Mouse (Mus musculus): ENCODE data around the gene Aox3. TPM values are rescaled to one million over a fixed set of nuclear protein-coding genes. Genes with fewer than 3 reads are reported as not detected.

Aox3 gene
- polyA plus RNA-seq, 1 experiment, result 0.14 TPM

DNA sequence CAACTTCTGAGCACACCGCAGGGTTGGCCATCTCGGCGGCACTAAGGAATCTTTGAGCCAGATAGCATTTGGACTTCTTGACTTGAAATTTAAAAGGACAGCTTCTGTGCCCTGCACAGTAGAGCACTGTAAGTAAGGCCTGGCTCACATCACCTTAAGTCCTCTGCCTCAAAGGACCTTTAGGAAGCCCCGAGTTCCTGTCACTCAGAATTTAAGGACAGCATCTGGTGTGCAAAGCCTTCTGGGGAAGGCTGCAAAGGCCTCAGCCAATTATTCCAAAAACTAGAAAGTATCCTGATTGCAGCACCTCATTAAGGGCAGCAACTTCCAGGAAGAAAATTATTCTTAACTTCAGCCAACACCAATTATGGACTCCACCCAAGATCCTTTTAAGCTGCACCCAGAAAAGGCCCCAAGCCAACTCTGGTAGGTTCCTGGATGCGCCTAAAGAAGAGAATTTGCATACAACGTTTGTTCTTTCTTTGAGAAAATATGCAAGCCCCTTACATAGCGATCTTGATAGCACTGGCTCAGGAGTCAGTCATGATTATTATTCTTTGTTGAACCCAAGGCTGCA lies 103.1 kb downstream of the Aox3 start:
- TF ChIP-seq CTCF (IDR thresholded peaks at IDR 0.05; ENCODE audit: borderline replicate concordance, insufficient read depth, low read length) (no peak), POLR2A (IDR thresholded peaks at IDR 0.05; ENCODE audit: low read depth, low read length) (no peak)
- H3K4me3 ChIP-seq (ENCODE audit: insufficient read depth, low read length), result no peak overlapping the region
- no peaks in the 10 kb centered on the region for H3K4me1 ChIP-seq (ENCODE audit: control insufficient read depth, insufficient read depth, low read length)
- no peak overlapping the region for H3K27ac ChIP-seq (ENCODE audit: insufficient read depth, low read length)

DNA sequence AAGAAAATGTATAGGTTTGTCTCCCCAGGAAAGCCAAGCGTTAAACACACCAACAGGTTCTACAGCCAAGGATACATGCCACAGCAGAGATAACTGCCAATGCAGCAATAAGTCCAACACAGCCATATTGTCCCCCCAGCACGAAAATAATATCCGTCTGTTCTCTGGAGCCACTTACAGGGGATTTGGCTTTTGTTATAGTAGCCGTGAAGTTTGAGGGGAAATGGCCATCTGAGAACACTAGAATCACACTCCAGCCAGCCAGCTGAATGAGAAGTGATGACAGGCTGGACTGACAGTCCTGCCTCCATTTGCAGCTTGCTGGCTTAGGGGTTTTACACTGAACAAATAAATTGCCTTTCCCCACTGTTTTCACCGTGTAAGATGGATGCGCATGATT lies 108.1 kb downstream of the Aox3 start:
- Histone ChIP-seq H3K4me3 (ENCODE audit: insufficient read depth, low read length) (no peak overlapping the region), H3K4me1 (ENCODE audit: control insufficient read depth, insufficient read depth, low read length) (no peaks in the 10 kb centered on the region), H3K27ac (ENCODE audit: insufficient read depth, low read length) (no peak overlapping the region)
- no peak for TF ChIP-seq POLR2A (IDR thresholded peaks at IDR 0.05; ENCODE audit: low read depth, low read length)
- no peak for TF ChIP-seq CTCF (IDR thresholded peaks at IDR 0.05; ENCODE audit: borderline replicate concordance, insufficient read depth, low read length)

DNA sequence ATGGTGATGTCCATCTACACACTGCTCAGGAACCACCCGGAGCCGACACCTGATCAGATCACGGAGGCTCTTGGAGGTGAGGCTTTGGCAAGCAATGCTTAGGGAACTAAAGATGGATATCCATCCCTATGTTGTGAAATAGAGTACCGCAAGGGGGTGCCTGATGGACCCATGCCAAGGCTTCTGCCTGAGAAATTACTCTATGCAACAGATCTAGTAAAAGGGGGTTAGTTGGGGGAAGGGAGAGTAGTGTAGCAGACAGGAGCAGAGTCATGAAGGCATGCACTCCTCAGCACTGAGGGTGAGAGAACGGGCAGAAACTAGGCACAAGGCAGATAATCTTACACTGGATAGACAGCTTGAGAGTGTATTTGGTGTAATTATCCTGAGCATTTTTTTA lies 108.9 kb downstream of the Aox3 start:
- TF ChIP-seq POLR2A (IDR thresholded peaks at IDR 0.05; ENCODE audit: low read depth, low read length) (no peak), CTCF (IDR thresholded peaks at IDR 0.05; ENCODE audit: borderline replicate concordance, insufficient read depth, low read length) (no peak)
- no peaks in the 10 kb centered on the region for H3K4me1 ChIP-seq (ENCODE audit: control insufficient read depth, insufficient read depth, low read length)
- H3K4me3 ChIP-seq (ENCODE audit: insufficient read depth, low read length), result no peak overlapping the region
- no peak overlapping the region for H3K27ac ChIP-seq (ENCODE audit: insufficient read depth, low read length)

DNA sequence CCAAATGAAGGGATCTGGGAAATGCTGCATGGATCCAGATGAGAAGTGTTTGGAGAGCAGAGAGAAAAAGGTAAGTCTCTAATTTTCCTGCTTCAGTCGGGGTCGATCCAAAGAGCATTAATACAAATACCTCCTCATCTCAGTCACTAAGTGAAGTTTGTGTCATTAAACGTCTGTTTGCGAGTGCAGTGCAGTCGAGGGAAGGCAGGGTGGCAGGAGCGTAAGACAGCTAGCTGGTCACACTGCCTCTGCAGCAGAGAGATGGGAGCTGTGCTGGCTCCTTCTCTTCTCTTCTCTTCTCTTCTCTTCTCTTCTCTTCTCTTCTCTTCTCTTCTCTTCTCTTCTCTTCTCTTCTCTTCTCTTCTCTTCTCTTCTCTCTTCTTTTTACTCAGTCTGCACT lies 115.2 kb downstream of the Aox3 start:
- no peaks in the 10 kb centered on the region for H3K4me1 ChIP-seq (ENCODE audit: control insufficient read depth, insufficient read depth, low read length)
- H3K27ac ChIP-seq (ENCODE audit: insufficient read depth, low read length), result no peak overlapping the region

DNA sequence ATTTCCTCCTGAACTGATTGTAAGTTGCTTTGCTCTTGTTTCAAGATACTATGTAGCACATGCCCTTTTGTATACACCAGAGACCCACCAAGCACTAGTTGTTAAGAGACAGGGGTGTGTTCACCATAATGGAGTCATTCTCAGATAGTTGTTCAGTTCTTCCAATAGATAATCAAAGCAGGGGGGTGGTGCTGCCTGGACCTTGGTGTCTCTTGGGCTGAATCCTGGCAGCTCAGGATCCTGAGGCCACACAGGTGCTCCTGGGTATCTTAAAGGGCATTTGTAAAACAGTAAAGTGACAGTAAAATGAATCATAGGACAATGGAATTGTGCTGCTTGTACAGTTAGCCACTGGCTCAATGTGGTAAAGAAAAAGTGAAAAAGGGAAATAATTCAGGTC lies 116.0 kb downstream of the Aox3 start:
- no peak for TF ChIP-seq POLR2A (IDR thresholded peaks at IDR 0.05; ENCODE audit: low read depth, low read length)
- TF ChIP-seq CTCF (IDR thresholded peaks at IDR 0.05; ENCODE audit: borderline replicate concordance, insufficient read depth, low read length), result no peak
- Histone ChIP-seq H3K4me3 (ENCODE audit: insufficient read depth, low read length) (no peak overlapping the region), H3K27ac (ENCODE audit: insufficient read depth, low read length) (no peak overlapping the region), H3K4me1 (ENCODE audit: control insufficient read depth, insufficient read depth, low read length) (no peaks in the 10 kb centered on the region)

More for the DNA sequence above, 115.2 kb downstream of the Aox3 start:
- no peak overlapping the region for H3K4me3 ChIP-seq (ENCODE audit: insufficient read depth, low read length)
- TF ChIP-seq POLR2A (IDR thresholded peaks at IDR 0.05; ENCODE audit: low read depth, low read length) (no peak), CTCF (IDR thresholded peaks at IDR 0.05; ENCODE audit: borderline replicate concordance, insufficient read depth, low read length) (no peak)

DNA sequence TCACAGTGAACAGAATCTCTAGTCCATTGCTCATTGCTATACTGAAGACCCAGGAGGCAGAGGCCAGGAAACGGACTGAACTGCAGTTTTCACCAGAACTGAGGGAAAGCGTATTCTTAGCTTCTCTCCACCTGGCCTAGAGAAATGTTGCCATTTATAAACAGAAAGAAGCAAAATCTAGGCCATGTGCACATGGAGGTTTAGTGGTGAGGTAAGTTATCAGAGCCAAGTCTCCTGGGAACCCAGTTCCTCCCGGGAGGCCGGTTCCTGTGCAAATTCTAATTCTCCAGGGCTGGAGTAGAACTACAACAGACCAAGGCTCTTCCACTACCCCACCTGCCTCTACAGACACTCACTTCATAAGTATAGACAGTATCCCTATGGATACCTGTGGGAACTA lies 116.8 kb downstream of the Aox3 start:
- H3K27ac ChIP-seq (ENCODE audit: insufficient read depth, low read length), result no peak overlapping the region

DNA sequence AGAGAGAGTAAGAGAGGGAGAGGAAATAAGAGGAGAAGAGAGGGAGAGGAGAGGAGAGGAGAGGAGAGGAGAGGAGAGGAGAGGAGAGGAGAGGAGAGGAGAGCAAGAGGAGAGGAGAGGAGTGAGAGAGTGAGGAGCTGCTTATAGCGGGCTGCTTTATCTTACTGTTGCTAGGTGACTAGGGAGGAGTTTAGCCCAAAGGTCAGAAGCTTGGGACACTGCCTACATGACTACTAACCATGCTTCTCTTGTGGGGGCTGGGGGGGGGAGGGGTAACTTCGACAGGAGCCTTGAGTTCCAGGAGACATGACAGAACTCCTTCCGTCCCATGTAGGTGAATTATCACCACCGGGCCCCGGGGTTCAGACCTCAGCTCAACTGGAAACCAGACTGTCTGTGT lies 117.6 kb downstream of the Aox3 start:
- TF ChIP-seq POLR2A (IDR thresholded peaks at IDR 0.05; ENCODE audit: low read depth, low read length) (no peak), CTCF (IDR thresholded peaks at IDR 0.05; ENCODE audit: borderline replicate concordance, insufficient read depth, low read length) (no peak)
- no peak overlapping the region for H3K27ac ChIP-seq (ENCODE audit: insufficient read depth, low read length)
- no peaks in the 10 kb centered on the region for H3K4me1 ChIP-seq (ENCODE audit: control insufficient read depth, insufficient read depth, low read length)
- no peak overlapping the region for H3K4me3 ChIP-seq (ENCODE audit: insufficient read depth, low read length)

More for the DNA sequence above, 116.8 kb downstream of the Aox3 start:
- Histone ChIP-seq H3K4me3 (ENCODE audit: insufficient read depth, low read length) (no peak overlapping the region), H3K4me1 (ENCODE audit: control insufficient read depth, insufficient read depth, low read length) (no peaks in the 10 kb centered on the region)
- no peak for TF ChIP-seq CTCF (IDR thresholded peaks at IDR 0.05; ENCODE audit: borderline replicate concordance, insufficient read depth, low read length)
- no peak for TF ChIP-seq POLR2A (IDR thresholded peaks at IDR 0.05; ENCODE audit: low read depth, low read length)

DNA sequence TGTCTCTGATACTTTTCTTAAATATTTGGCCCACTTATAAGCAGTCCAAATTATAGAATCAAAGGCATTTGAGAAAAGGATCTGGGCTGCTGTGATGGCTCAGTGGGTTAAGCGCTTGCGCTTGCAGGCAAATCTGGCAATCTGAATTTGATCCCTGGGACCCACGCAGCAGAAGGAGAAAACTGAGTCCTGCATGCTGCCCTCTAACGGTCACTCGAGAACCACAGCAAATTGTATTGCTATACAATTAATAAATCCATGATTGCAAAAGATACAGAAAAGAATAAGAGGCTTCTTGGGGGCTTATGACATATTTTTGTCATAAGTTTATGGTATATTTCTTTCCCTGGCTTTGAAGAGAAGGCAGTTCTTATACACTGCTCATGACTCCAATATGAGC lies 122.5 kb downstream of the Aox3 start:
- H3K4me3 ChIP-seq (ENCODE audit: insufficient read depth, low read length), result no peak overlapping the region
- TF ChIP-seq CTCF (IDR thresholded peaks at IDR 0.05; ENCODE audit: borderline replicate concordance, insufficient read depth, low read length) (peak; percentile 12; the same call in 1 of the 2 replicates), POLR2A (IDR thresholded peaks at IDR 0.05; ENCODE audit: low read depth, low read length) (no peak)
- H3K27ac ChIP-seq (ENCODE audit: insufficient read depth, low read length), result no peak overlapping the region
- H3K4me1 ChIP-seq (ENCODE audit: control insufficient read depth, insufficient read depth, low read length), result peaks cover 2% of the 10 kb centered on the region; the same call in 1 of the 2 replicates

DNA sequence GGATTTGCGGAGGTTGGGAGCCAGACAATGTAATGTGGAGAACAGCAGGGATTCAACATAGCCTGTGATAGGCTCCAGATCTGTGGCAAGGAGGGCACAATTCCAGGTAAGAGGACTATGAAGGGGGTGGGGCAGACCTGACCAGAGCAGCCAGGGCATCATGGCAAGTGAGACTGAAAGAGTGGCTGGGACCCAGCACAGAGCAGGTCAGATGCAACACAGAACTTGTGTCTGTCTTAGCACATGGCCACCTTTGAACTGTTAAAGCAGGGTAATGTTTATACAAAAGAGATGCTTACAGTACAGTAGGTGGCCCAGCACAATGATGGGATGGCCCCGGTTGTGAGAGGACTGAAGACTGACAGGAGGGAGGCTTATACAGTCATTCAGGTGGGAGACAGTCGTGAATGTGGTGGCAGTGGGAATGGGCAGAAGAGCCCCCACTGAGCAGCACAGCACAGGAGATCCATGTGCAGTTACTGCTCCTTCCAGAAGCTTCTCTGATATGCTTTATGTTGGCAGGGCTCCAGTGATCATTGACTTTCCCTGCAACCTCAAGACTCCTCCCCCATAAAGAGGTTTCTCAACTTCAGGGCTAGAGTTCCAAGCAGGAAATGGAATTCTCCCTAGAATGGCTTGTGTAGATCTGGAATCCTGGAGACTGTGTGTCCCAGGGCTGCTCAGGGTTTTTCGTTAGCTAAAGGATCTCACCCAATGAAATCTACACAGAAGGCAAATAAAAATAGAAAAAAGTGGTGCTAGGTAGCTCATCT lies 124.8 kb downstream of the Aox3 start:
- TF ChIP-seq CTCF (IDR thresholded peaks at IDR 0.05; ENCODE audit: borderline replicate concordance, insufficient read depth, low read length) (no peak), POLR2A (IDR thresholded peaks at IDR 0.05; ENCODE audit: low read depth, low read length) (no peak)
- Histone ChIP-seq H3K4me3 (ENCODE audit: insufficient read depth, low read length) (no peak overlapping the region), H3K27ac (ENCODE audit: insufficient read depth, low read length) (no peak overlapping the region), H3K4me1 (ENCODE audit: control insufficient read depth, insufficient read depth, low read length) (peaks cover 2% of the 10 kb centered on the region; the same call in 1 of the 2 replicates)

DNA sequence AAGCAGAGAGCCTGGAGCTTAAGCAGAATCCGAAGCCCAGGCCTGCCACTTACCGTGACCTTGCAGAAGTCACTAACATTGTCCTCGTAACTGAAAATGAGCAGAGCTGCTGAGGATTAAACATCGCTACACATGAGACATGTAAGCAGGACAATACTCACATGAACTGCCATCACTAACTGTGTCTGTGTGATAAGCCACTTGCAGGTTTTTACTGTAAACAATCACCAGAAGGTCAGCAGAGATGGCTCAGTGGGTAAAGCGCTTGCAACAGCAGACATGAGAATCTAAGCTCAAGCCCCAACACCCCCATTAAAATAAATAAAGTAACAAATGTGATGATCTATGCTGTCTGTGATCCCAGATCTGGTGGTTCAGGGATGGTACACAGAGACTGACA lies 125.5 kb downstream of the Aox3 start:
- H3K4me1 ChIP-seq (ENCODE audit: control insufficient read depth, insufficient read depth, low read length), result peaks cover 2% of the 10 kb centered on the region; the same call in 1 of the 2 replicates
- no peak for TF ChIP-seq CTCF (IDR thresholded peaks at IDR 0.05; ENCODE audit: borderline replicate concordance, insufficient read depth, low read length)
- no peak for TF ChIP-seq POLR2A (IDR thresholded peaks at IDR 0.05; ENCODE audit: low read depth, low read length)
- no peak overlapping the region for H3K27ac ChIP-seq (ENCODE audit: insufficient read depth, low read length)
- no peak overlapping the region for H3K4me3 ChIP-seq (ENCODE audit: insufficient read depth, low read length)

Data from embryonic fibroblast, embryonic 13.5 days (primary cell).